Mouse (Mus musculus): ENCODE measurements at regions not wholly inside any gene's neighbourhood (a gene's known extent, or its start where the extent isn't known, plus 50 kb on each side); places are given as distances from the start of the nearest gene placed in this dataset.
A peak's percentile ranks its signal among the peaks of the same experiment; 100 is the strongest.

GRCm38 (mm10) chr4:101331231-101331630, 66.1 kb upstream of the Jak1 start:
- no peak overlapping the region for H3K4me3 ChIP-seq (ENCODE audit: extremely low read depth, insufficient read depth, insufficient read length)
- H3K36me3 ChIP-seq (ENCODE audit: control insufficient read depth, insufficient read depth, low read length) = no peaks in the 10 kb centered on the region
- WGBS = 89% methylated on average over 4 of the region's 4 CpGs
- TF ChIP-seq POLR2A (IDR thresholded peaks at IDR 0.05; ENCODE audit: low read depth, low read length) (no peak), CTCF (IDR thresholded peaks at IDR 0.05; ENCODE audit: extremely low read depth, insufficient read depth, insufficient read length, insufficient replicate concordance) (no peak)
- H3K4me1 ChIP-seq (ENCODE audit: control insufficient read depth, insufficient read depth, insufficient read length) = peaks cover 6% of the 10 kb centered on the region; the same call in 1 of the 2 replicates
- DNase-seq (ENCODE audit: low read depth in 1 of 2, low spot score in 2 of 2) = no peak
- no peaks in the 10 kb centered on the region for H3K27me3 ChIP-seq (ENCODE audit: control insufficient read depth, insufficient read depth, low read length)
- H3K27ac ChIP-seq (ENCODE audit: insufficient read depth, low read length) = no peak overlapping the region

GRCm38 (mm10) chr4:101329060-101329459, 64.0 kb upstream of the Jak1 start:
- Histone ChIP-seq H3K27me3 (ENCODE audit: control insufficient read depth, insufficient read depth, low read length) (no peaks in the 10 kb centered on the region), H3K27ac (ENCODE audit: insufficient read depth, low read length) (no peak overlapping the region), H3K4me3 (ENCODE audit: extremely low read depth, insufficient read depth, insufficient read length) (no peak overlapping the region), H3K4me1 (ENCODE audit: control insufficient read depth, insufficient read depth, insufficient read length) (peaks cover 6% of the 10 kb centered on the region; the same call in 1 of the 2 replicates), H3K36me3 (ENCODE audit: control insufficient read depth, insufficient read depth, low read length) (no peaks in the 10 kb centered on the region)
- TF ChIP-seq POLR2A (IDR thresholded peaks at IDR 0.05; ENCODE audit: low read depth, low read length) = no peak
- TF ChIP-seq CTCF (IDR thresholded peaks at IDR 0.05; ENCODE audit: extremely low read depth, insufficient read depth, insufficient read length, insufficient replicate concordance) = no peak
- DNase-seq (ENCODE audit: low read depth in 1 of 2, low spot score in 2 of 2) = peak in 1 of 2 experiments; percentile 8
- WGBS = 33% methylated on average over 7 of the region's 7 CpGs

- no peak for TF ChIP-seq POLR2A (IDR thresholded peaks at IDR 0.05; ENCODE audit: low read depth, low read length)
- no peak for TF ChIP-seq CTCF (IDR thresholded peaks at IDR 0.05; ENCODE audit: extremely low read depth, insufficient read depth, insufficient read length, insufficient replicate concordance)
- H3K27me3 ChIP-seq (ENCODE audit: control insufficient read depth, insufficient read depth, low read length) = no peaks in the 10 kb centered on the region
- no peak overlapping the region for H3K27ac ChIP-seq (ENCODE audit: insufficient read depth, low read length)
- 89% methylated on average over 3 of the region's 3 CpGs for WGBS
- H3K4me3 ChIP-seq (ENCODE audit: extremely low read depth, insufficient read depth, insufficient read length) = no peak overlapping the region
- no peaks in the 10 kb centered on the region for H3K36me3 ChIP-seq (ENCODE audit: control insufficient read depth, insufficient read depth, low read length)
- H3K4me1 ChIP-seq (ENCODE audit: control insufficient read depth, insufficient read depth, insufficient read length) = peaks cover 6% of the 10 kb centered on the region; the same call in 1 of the 2 replicates
- DNase-seq (ENCODE audit: low read depth in 1 of 2, low spot score in 2 of 2) = no peak
These were observed 61.0 kb upstream of the Jak1 start for GRCm38 (mm10) chr4:101326067-101326466.

- 80% methylated on average over 2 of the region's 2 CpGs for WGBS
- DNase-seq (ENCODE audit: low read depth in 1 of 2, low spot score in 2 of 2) = no peak
These were observed 56.6 kb upstream of the Jak1 start for GRCm38 (mm10) chr4:101321731-101322130.

GRCm38 (mm10) chr4:101320587-101320986, 55.5 kb upstream of the Jak1 start:
- H3K27me3 ChIP-seq (ENCODE audit: control insufficient read depth, insufficient read depth, low read length) = no peaks in the 10 kb centered on the region
- no peak overlapping the region for H3K4me3 ChIP-seq (ENCODE audit: extremely low read depth, insufficient read depth, insufficient read length)
- no peaks in the 10 kb centered on the region for H3K36me3 ChIP-seq (ENCODE audit: control insufficient read depth, insufficient read depth, low read length)
- TF ChIP-seq CTCF (IDR thresholded peaks at IDR 0.05; ENCODE audit: extremely low read depth, insufficient read depth, insufficient read length, insufficient replicate concordance) (peak; percentile 43; the same call in 1 of the 2 replicates), POLR2A (IDR thresholded peaks at IDR 0.05; ENCODE audit: low read depth, low read length) (no peak)
- 41% methylated on average over 2 of the region's 2 CpGs for WGBS
- H3K27ac ChIP-seq (ENCODE audit: insufficient read depth, low read length) = no peak overlapping the region
- DNase-seq (ENCODE audit: low read depth in 1 of 2, low spot score in 2 of 2) = peak; percentile 58 to 68
- H3K4me1 ChIP-seq (ENCODE audit: control insufficient read depth, insufficient read depth, insufficient read length) = no peaks in the 10 kb centered on the region

More at GRCm38 (mm10) chr4:101321731-101322130, 56.6 kb upstream of the Jak1 start:
- TF ChIP-seq CTCF (IDR thresholded peaks at IDR 0.05; ENCODE audit: extremely low read depth, insufficient read depth, insufficient read length, insufficient replicate concordance) = no peak
- TF ChIP-seq POLR2A (IDR thresholded peaks at IDR 0.05; ENCODE audit: low read depth, low read length) = no peak
- H3K4me1 ChIP-seq (ENCODE audit: control insufficient read depth, insufficient read depth, insufficient read length) = no peaks in the 10 kb centered on the region
- H3K4me3 ChIP-seq (ENCODE audit: extremely low read depth, insufficient read depth, insufficient read length) = no peak overlapping the region
- H3K27ac ChIP-seq (ENCODE audit: insufficient read depth, low read length) = no peak overlapping the region
- H3K36me3 ChIP-seq (ENCODE audit: control insufficient read depth, insufficient read depth, low read length) = no peaks in the 10 kb centered on the region
- H3K27me3 ChIP-seq (ENCODE audit: control insufficient read depth, insufficient read depth, low read length) = no peaks in the 10 kb centered on the region

- DNase-seq (ENCODE audit: low read depth in 1 of 2, low spot score in 2 of 2) = no peak
- Histone ChIP-seq H3K27ac (ENCODE audit: insufficient read depth, low read length) (no peak overlapping the region), H3K4me3 (ENCODE audit: extremely low read depth, insufficient read depth, insufficient read length) (no peak overlapping the region), H3K36me3 (ENCODE audit: control insufficient read depth, insufficient read depth, low read length) (no peaks in the 10 kb centered on the region), H3K4me1 (ENCODE audit: control insufficient read depth, insufficient read depth, insufficient read length) (no peaks in the 10 kb centered on the region), H3K27me3 (ENCODE audit: control insufficient read depth, insufficient read depth, low read length) (no peaks in the 10 kb centered on the region)
- TF ChIP-seq CTCF (IDR thresholded peaks at IDR 0.05; ENCODE audit: extremely low read depth, insufficient read depth, insufficient read length, insufficient replicate concordance) (no peak), POLR2A (IDR thresholded peaks at IDR 0.05; ENCODE audit: low read depth, low read length) (no peak)
- 91% methylated on average over 4 of the region's 4 CpGs for WGBS
These were observed 54.7 kb upstream of the Jak1 start for GRCm38 (mm10) chr4:101319681-101320220.

GRCm38 (mm10) chr4:101318836-101319235, 53.8 kb upstream of the Jak1 start:
- TF ChIP-seq CTCF (IDR thresholded peaks at IDR 0.05; ENCODE audit: extremely low read depth, insufficient read depth, insufficient read length, insufficient replicate concordance) = no peak
- Histone ChIP-seq H3K4me3 (ENCODE audit: extremely low read depth, insufficient read depth, insufficient read length) (no peak overlapping the region), H3K27me3 (ENCODE audit: control insufficient read depth, insufficient read depth, low read length) (no peaks in the 10 kb centered on the region), H3K36me3 (ENCODE audit: control insufficient read depth, insufficient read depth, low read length) (no peaks in the 10 kb centered on the region), H3K4me1 (ENCODE audit: control insufficient read depth, insufficient read depth, insufficient read length) (no peaks in the 10 kb centered on the region), H3K27ac (ENCODE audit: insufficient read depth, low read length) (no peak overlapping the region)
- WGBS = 94% methylated on average over 1 of the region's 1 CpGs
- DNase-seq (ENCODE audit: low read depth in 1 of 2, low spot score in 2 of 2) = no peak
